Mouse (Mus musculus): ENCODE results near the gene Il20.
A peak's percentile ranks its signal among the peaks of the same experiment; 100 is the strongest.

Gene Il20

GRCm38 (mm10) chr1:130911401-130912010 lies at the start of gene Il20:
TSS of gene Il20 (minus strand) at chr1:130911451.
- no peak for DNase-seq (ENCODE audit: low spot score)

DNA sequence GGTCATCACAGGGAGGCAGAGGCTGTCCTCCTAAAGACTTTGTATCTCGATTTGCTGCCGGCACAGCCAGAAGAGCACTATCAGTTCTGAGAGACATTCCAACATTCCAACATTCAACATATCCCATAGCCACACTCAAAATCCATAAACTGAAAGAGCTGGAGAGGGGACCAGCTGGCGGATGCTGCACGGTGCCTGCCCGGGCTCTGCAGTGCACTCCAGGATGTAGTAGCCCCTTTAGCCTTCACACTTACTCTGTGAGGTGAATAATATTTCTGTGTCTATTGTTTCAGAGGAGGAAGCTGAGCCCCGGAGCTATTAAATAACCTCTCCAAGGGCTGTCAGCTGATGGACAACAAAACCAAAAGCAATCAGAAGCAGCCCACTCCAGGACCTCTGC lies 35.7 kb upstream of the Il20 start:
- no peak for DNase-seq (ENCODE audit: low spot score)

GRCm38 (mm10) chr1:130941801-130942200 lies 30.6 kb upstream of the Il20 start:
- DNase-seq (ENCODE audit: low spot score), result no peak

- DNase-seq (ENCODE audit: low spot score), result no peak
Observed at GRCm38 (mm10) chr1:130940065-130940687, 28.9 kb upstream of the Il20 start, which contains the start of gene Il19. TSS of gene Il19 (minus strand) at chr1:130940115.

- DNase-seq (ENCODE audit: low spot score), result no peak
Observed at GRCm38 (mm10) chr1:130938192-130938591, 26.9 kb upstream of the Il20 start.

- DNase-seq (ENCODE audit: low spot score), result no peak
Observed at GRCm38 (mm10) chr1:130937170-130937569, 25.9 kb upstream of the Il20 start.

DNA sequence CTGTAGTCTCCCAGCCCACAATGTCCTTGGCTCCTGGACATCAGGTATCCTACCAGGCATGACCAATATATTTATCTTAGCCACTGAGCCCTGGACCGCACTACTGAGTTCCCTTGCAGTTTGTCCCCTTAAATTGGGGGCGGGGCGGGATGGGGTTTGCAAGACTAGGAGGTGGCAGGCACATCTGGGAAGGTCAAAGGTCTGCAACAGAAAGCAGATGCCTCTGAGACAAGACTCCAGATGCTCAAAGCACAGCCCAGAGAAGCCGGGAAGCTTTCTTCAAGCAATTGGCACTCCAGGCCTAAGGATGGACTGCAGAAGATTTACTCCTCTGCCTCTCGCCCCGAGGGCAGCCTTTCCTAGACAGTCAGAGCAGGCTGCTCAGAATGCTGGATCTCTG lies 25.1 kb upstream of the Il20 start:
- no peak for DNase-seq (ENCODE audit: low spot score)

DNA sequence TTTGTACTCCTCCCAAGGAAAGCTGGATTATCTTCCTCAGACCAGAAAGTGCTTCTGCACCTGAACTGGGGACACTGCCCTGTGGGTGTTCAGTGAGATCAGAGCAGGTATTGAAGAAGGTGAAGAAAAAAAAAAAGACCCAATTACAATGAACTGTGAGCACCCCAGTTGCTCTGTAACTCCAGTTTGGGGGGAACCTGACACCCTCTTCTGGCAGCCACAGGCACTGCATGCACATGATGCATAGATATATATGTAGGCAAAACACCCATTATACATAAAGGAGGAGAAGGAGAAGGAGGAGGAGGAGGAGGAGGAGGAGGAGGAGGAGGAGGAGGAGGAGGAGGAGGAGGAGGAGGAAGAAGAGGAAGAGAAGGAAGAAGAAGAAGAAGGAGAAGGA lies 15.2 kb upstream of the Il20 start:
- DNase-seq (ENCODE audit: low spot score), result no peak

DNA sequence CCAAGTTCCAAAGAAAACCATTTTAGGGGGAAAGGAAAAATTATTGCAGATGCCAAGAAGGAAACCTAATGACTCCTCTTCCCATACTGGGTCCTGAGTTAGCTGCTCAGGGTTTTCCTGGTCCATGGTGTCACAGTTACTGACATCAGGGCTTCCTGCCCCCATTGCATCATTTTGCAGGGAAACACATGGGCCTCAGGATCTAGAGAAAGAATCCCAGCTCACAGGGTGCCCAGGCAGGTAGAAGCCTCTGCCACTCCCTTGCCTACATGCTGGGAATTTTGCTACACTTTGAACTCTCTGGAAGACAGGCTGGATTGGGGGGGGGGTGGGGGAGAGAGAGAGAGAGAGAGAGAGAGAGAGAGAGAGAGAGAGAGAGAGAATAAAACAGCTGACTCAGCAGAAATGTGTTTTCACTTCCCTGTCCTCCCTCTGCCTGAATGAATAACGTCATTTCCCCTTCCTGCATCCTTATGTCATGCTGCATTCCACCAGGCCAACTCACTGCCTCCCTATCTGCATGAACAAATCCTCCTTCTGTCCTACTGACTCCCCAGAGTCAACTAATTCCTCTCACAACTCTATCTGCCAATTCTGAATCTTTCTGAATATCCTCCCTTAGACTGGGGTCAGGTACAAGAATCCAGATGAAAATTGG lies 7.2 kb upstream of the Il20 start:
- DNase-seq (ENCODE audit: low spot score), result no peak

GRCm38 (mm10) chr1:130902505-130902904 lies 8.7 kb downstream of the Il20 start:
- no peak for DNase-seq (ENCODE audit: low spot score)

- DNase-seq (ENCODE audit: low spot score), result no peak
Observed at GRCm38 (mm10) chr1:130894468-130894867, 16.8 kb downstream of the Il20 start.

- no peak for DNase-seq (ENCODE audit: low spot score)
Observed at GRCm38 (mm10) chr1:130893329-130894040, 17.8 kb downstream of the Il20 start.

- DNase-seq (ENCODE audit: low spot score), result no peak
Observed at GRCm38 (mm10) chr1:130892446-130892845, 18.8 kb downstream of the Il20 start.

GRCm38 (mm10) chr1:130887354-130887753 lies 23.9 kb downstream of the Il20 start, which contains the start of gene Il24:
TSS of gene Il24 (minus strand) at chr1:130887454.
- DNase-seq (ENCODE audit: low spot score), result no peak

- no peak for DNase-seq (ENCODE audit: low spot score)
Observed at GRCm38 (mm10) chr1:130883146-130883545, 28.1 kb downstream of the Il20 start.

DNA sequence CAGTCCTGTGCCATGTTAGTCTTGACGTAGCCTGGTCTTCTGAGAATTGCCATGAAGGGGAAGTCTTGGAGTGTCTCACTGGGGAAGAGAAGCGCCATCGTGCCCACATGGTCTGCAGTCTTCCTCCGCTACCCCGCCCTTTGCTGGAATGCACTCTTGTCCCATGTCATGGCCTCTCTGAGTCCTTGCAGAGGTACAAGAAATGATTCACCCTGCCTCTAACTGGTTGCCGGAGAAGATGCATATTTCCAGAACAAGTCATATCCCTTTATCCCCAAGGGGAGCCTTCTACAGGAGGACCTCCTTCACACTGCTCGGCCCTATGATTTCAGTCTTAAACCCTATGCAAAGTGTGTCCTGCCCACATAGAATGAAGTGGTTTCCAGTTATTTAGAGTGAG lies 31.3 kb downstream of the Il20 start:
- no peak for DNase-seq (ENCODE audit: low spot score)

GRCm38 (mm10) chr1:130877889-130878614 lies 33.2 kb downstream of the Il20 start:
- DNase-seq (ENCODE audit: low spot score), result peak; percentile 53

DNA sequence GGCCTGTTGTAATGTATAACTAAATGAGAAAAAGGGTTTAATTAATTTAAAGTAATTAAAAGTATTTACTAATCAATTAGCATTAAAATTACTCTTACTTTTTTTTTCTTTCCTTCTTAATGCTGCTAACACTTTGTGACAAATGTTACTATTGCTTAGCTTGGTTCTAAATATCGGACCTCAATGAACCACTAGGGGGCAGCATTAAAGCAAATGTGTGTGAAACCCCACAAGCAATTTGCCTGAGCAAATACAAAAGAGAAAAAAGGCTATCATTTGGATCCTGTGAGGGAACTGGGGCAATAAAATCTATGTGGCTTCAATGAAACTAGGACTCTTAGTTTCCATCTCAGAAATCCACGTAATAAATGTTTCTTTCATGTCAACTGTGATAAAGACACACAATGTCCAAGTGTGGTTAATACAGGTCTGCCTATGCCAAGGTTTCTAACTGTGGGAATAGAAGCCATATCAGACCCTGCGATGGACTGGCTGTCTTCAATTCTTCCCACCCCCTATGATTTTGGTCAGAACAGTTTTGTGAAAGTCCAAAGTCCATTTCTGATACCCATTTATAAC lies 34.2 kb downstream of the Il20 start:
- DNase-seq (ENCODE audit: low spot score), result peak; percentile 53

- DNase-seq (ENCODE audit: low spot score), result no peak
Observed at GRCm38 (mm10) chr1:130875910-130876309, 35.3 kb downstream of the Il20 start.

DNA sequence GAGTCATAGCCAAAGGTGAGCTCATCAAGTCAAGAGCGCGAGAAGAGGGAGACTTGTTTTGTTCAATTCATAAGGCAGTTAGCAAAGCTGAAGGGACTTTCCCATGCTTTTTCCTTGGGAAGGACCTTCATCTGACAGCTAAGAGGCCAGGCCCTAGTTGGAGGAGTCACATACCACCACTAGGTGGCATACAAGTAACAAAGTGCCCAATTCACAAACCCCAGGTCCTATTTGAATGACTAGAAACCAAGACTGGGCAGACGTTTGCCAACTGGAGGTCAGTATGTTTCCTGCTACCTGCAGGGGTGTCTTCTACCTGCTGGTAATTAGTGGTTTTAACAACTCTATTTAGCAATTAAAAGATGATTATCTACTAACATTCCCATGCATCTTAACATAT lies 36.1 kb downstream of the Il20 start:
- DNase-seq (ENCODE audit: low spot score), result peak; percentile 36

- DNase-seq (ENCODE audit: low spot score), result no peak
Observed at GRCm38 (mm10) chr1:130872912-130873311, 38.3 kb downstream of the Il20 start.

Measured in urinary bladder, postnatal 14 days (tissue).